Mouse (Mus musculus) thymus, postnatal 4 days (tissue): ENCODE measurements around the gene Clp1.
"Not testable (repeated sequence)": the region's sequence is repeated elsewhere in the genome, so short reads cannot be mapped to it uniquely, and the experiment has no call there.

Source experiments
- DNase-seq: peaks from one replicate; pipeline ENCODE4 v3.0.0; 2021

The Clp1 gene

DNA sequence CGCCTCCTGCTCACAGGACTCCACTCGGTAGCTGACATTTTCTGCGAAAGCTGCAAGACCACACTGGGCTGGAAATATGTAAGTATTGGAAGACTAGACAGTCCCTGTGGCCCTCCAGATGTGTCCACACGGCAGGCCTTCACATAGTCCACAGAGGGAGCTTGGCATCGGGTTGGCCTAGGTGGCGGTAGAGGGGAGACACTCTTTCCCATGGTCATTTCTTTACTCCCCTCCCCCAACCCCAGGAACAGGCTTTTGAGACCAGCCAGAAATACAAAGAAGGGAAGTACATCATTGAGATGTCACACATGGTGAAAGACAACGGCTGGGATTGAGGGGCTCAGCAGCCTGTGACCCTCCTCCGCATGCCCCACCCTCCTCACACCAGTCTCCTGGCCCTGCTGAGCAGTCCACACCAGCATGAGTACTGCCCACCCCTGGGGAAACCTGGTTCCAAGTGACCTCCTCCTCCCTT lies 10.3 kb upstream of the Clp1 start:
- no peak for DNase-seq

DNA sequence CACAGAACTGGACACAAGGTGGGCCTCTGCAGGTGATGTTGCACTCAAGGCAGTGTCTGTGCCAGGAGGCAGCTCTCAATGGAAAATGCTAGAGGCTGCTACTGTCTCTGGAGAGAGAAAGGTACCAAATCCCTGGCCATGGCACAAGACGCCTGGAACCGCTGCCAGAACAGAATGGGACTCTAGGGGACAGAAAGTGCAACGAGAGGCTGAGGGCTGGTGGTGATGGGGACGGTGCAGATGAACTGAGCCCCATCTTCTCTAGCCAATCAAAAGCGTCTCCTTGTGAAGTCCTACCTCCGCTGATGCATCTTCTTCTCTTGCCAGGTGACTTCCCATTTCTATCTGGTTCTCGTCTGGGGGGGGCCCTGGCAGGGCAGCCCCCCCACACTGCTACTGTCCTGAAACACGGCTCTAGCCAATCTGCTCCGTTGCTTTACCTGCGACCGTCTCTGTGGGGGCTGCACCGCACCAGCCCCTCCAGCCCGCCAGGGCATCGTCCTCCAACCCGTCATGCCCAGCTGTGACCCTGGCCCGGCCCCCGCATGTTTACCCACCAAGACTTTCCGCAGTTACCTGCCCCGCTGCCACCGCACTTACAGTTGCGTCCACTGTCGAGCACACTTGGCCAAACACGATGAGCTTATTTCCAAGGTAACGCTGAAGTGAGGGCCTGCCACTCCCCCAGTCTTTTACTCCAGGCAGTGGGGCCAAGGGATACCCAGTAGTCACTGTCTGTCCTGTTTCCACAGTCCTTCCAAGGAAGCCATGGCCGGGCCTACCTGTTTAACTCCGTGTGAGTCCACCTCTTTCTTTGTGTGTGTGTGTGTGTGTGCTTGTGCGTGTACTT lies 9.4 kb upstream of the Clp1 start:
- no peak for DNase-seq

DNA sequence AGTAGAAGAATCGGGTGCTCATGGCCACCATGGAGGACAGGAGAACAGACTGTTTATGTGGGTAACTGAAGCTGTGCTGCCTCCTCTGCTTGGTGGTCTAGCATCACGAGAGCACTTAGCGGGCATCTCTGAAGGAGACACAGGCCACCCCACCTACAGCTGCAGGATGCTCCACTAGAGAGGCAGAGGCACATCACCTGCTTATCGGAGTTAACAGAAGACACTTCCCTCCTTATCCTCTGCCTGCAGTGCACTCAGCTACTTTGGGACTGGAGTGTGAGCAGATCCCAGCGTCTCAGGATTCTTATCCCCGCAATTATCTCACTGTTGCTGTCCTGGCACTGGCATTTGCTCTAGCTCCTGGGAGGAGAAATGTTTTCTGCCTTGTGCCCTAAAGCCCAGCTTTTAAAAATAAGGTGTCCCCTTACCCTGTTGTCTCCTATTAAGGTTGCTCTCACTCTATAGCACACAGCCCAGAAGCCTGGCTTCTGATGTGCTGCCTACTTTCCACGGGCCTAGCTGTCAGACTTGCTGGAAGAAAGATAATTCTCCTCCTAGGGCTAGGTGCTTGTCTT lies 8.3 kb upstream of the Clp1 start:
- no peak for DNase-seq

DNA sequence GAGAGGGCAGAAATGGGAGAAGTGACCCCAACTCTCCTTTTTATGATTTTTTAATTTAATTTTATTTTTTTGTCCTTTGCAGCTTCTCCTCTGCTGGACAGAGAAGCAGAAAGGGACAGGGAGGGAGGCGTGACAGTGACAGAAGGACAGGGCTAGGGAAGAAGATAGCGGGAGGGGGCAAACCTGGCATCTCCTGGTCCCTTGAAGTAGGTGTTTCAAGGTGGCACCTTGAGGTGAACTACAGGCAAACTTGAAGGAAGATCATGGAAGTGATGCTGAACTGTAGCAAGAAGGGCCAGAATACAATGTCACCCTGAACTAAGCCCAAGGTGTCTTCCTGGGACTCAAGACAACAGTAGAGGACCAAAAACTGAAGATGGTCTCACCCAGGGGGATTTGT lies 7.8 kb upstream of the Clp1 start:
- DNase-seq: no peak

DNA sequence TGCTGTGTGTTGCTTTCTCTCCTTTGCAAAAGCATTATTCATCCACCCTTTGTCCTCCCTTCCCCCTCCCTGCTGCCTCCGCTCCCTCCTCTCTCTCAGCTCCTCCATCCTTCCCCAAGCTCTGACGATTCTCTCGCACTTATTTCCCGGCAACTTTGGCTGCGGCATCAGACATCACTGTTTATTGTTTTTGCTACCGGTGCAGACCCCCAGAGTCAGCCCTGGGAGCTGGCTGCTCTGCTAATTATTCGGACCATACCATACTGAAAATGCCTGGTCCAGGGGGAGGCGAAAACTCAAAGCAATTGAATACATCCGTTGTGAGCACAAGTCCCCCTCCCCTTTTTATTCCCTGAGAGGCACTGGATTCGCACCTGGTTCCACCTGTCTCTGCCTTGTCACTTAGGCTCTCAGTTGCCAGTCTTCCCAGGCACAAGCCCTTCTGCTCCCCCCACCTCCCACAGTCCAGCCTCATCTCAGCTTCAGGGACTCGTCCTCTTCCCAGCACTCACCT lies 7.3 kb upstream of the Clp1 start:
- no peak for DNase-seq

DNA sequence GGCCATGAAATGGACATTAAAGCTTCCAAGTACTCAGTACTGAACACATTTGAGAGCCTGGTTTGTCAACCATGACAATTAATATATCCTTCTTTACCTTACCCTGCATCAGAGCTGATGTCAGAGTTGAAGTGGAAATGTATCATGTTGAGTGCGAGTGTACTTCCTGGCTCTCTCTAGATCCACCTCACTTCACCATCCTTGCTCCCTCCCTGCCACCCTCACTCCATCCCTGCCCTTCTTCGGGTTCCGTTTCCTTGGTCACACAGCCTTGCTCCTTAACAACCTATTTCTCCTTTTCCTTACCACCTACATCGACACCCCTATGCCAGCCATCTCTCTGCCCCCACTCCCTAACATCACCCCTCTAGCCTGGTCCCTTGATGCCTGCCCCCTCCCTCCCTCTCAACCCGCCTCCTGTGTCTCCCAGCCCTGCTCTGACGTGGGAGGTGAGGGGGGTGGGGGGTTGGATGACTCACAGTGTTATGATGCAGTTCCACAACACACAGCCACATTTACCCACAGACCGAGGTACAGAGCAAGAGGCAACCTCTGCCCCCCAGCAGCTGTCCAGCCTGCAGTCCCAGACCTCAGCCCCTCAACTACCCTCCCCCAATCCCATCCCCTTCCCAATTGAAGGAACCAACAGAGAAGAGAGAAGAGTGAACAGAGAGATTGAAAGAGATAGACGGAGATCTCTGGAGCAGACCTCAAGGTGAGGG lies 6.6 kb upstream of the Clp1 start, which contains the start of gene Ypel4:
Ypel4 (plus strand) TSS at position 480 of the 722 bp plus-strand sequence.
- DNase-seq: no peak

DNA sequence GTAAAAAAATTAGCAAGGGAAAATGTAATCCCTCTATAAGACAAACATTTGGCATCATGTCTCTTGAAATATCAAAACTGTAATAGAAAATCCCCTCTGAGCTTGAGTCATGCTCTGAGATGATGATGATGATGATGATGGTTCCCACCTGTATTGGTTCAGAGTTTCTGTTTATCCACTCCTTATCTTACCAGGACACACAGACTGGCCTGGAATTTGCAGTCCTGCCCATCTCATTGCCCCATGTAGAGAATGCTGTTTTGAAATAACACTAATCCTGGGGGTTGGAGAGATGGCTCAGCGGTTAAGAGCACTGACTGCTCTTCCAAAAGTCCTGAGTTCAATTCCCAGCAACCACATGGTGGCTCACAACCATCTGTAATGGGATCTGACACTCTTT lies 5.2 kb upstream of the Clp1 start:
- no peak for DNase-seq

DNA sequence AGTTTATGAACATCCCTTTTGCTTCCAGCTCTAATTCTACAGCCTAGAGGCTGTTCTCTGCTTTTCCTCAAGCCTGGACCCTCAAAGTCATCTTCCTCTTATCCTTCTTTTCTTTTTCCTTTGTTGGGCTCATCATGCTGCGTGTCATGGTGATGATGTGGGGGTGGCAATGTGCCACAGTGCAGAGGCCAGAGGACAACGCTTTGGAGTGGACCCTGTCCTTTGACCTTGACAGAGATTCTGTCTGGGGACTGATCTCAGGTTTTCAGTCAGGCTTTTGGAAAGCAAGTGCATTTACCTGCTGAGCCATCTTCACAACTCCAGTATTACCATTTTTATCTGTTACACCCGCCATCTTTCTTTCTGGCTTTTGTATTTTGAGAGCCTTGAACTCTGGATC lies 4.1 kb upstream of the Clp1 start:
- DNase-seq: no peak

DNA sequence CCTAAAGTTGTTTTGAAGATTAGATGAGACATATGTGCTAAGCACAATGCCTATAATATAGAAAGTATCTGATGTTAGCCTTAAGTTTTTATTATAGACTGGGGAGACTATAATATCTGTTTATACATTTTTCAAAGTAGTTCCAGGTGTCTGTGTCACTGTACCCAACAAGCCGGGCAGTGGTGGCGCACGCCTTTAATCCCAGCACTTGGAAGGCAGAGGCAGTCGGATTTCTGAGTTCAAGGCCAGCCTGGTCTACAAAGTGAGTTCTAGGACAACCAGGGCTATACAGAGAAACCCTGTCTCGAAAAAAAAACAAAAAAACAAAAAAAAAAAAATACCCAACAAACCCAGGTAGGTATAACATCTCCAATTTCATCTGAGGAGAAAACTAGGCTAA lies 1.0 kb upstream of the Clp1 start:
- not testable (repeated sequence) for DNase-seq

DNA sequence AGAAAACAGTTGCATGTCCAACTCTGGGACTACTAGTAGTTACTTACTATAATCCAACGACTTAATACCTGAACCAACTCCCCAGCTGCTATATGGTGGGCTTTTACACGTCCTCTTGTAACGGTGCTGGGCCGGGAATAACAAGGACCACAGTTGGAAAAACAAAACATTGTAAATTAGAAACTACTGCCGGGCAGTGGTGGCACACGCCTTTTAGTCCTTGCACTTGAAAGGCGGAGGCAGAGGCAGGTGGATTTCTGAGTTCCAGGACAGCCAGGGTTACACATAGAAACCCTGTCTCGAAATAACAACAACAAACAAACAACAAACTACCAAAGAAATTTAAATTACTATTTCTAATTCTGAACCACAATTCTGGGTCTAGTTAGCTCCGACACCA lies 434 bp downstream of the Clp1 start:
- DNase-seq: no peak

DNA sequence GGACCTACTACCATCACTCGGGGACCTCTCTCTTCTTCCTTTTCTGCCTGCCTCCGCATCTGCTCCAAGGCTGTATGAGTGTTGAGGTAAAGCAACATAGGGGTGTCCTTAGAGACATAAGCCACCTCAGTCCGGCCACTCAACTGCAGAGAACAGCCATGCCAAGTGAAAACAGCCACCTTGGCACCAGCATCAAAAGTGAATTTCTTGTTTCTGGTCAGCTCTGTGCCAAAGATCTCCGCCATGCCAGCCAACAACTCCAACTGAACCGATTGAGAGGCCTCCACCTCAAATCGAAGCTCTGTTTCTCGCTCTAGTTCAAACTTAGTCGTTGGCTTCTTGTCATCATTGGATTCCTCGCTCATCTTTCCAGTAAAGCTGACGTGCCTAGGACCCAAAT lies 1.4 kb downstream of the Clp1 start:
- no peak for DNase-seq

DNA sequence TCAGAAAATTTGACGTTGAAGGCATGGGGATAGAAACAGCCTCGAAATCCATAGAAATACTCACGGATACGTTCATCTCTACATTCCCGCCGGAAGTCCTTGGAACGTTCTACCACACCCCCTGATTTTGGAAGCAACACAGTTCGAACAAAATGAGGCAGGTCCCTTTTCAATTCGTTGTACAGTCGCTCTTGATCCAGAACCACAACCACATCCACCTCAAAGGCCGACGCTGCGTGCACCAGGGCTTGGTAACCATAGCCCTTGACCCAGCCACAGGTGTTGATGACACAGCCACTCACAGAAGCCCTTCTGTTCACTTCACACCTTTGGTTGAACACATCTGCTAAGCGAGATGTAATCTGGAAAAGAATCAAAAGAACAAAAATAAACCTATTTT lies 3.3 kb downstream of the Clp1 start:
- no peak for DNase-seq

DNA sequence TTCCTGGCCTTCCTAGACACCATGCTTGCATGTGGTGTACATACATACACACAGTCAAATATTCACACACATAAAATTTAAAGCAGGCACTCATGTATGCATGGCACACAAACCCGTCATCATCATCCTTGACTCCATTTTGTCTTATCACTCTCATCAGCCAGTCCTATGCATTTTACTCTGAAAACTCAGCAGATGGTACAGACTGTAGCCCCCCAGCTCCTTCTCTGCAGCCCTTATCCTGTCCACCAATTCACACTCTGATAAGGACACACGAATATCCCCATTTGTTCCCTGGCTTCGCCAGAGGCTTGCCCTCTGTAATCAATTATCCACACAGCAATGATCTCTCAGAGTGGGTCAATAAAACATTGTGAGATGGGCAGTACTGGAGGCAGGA lies 6.0 kb downstream of the Clp1 start:
- no peak for DNase-seq

DNA sequence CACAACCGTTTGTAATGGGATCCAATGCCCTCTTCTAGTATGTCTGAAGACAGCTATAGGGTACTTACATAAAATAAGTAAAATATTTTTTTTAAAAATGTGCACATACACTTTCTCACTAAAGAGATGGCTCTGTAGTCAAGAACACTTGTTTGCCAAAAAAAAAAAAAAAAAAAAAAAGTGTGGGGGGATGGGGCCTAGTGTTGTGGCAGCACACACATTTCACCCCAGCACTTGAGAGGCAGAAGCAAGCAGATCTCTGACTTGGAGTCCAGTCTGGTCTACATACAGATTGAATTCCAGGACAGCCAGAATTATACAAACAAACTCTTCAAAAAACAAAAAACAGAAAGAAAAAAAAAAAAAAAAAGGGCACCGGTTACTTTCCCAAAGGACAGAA lies 6.4 kb downstream of the Clp1 start:
- DNase-seq: no peak

DNA sequence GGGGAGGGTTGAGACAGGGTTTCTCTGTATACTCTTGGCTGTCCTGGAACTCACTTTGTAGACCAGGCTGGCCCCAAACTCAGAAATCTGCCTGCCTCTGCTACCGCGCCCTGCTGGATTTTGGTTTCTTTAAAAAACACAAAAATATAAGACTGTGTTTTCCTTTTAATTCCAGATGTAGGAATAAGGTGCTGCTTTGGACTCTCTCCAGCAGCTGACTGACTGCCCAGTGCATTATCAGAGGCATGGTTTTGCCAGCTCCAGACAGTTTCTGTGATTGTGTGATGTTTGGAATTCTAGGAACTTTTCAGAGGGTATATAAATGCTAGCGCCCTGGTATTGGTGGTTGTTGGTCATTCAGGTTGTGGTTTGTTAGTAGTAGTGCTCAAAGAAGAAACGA lies 9.8 kb downstream of the Clp1 start:
- DNase-seq: no peak

DNA sequence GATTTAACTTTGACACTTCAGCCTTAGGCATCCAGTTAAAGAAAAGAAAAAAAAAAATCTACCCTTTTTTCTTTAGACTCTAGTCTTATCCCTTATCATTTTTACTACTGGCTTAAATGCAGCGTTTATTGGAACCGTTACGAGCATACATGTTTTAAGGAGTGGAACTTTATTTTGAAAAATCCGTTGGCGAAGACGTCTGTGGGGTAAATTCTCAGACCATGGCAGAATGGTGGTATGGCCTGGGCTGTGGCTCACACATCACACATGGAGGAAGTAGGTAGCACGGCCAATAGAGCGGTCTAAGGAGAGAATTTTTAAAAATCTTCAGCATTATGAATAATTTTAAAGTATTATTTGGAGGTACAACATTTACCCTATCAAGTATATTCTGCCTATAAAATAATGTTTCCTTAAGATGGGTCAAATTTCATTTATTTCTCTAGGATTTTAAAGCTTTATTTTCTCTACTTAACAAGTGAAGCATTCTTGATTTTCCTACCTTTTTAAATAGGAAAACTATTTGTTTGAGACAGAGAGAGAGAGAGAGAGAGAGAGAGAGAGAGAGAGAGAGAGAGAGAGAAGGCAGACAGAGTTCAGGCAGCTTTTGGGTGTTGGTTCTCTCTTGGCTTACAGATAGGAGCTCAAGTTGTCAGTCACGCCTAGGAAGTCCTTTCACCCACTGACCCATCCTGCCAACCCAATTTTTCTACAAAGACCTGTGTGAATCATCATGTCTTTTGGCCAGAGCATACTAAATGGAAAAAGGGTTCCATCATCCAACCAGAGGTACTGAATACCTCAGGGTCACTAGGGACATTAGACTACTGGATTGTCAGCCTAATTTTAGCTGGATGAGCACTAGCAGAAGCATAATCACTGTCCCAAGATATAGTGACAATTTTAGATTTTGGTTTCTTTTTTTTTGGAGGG lies 10.5 kb downstream of the Clp1 start:
- no peak for DNase-seq

DNA sequence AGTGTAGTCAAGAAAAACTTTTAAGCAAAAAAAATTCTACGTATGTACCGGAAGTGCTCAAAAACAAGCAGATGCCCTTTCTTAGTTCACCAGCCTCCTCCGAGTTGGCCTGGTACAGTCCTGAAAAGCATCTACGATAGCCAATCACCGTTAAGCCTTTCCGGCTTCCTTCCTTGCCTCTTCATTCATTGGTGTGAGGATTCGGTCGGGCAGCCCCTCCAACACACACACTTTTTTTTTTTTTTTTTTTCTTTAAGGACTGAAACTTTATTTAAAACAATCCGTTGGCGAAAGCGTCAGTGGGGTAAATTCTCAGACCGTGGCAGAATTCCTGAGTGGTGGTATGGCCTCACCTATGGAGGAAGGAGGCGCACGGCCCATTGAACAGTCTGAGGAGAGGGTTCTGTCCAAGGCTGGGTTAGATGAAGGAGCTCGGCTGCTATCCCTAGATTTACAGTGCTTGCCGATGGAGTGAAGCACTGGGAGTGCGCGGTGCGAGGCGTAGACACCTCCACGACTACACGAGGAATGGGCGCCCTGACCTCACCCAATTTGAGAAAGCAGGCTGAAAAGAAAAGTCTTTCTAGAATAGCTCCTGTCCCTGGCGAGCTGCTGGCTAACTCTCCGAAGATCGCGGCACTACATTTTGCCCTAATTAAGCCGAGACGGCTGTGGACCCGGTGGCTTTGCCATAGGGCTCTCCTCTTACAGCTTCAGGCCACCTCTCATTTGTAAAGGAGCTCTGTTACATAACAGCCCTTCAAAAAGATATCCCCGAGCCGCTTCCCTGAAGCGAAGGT lies 11.4 kb downstream of the Clp1 start:
- peak; percentile 69 for DNase-seq

DNA sequence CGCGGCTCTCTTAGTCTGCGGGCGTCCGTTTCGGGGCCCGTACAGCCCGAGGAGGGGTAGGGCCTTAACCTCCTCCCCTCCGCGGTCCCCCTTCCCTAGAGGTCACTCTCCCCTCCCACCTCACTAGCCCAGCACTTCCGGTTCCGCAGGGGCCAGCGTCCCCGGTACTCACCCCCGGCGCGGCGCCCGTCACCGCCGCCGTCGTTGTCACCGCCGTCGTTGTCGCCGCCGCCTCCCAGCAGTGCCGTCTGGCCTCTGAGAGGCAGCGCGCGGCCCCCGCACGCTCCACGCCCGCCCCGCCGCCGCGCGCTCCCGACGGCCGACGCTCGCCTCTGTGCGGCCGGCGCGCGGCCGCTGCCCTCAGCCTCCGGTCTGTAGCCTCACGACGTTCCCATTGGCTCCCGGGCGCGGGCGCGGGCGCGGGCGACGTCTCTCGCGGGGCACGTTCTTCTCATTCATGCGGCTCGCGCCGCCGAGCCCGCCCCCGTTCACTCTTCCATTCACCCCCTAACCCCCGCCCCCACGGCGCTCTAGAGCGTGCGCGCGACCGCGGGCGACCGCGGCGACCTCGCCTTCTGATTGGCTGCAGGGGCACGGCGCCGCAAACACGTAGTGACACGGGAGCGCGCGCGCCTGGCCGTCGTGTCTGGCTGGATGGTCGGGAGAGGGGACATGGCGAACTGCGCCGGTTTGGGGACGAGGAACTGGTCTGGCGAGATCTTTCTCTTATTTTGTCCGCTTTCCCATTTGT lies 12.2 kb downstream of the Clp1 start, which contains the start of gene Zdhhc5:
Zdhhc5 (minus strand) TSS at position 370 of the 751 bp plus-strand sequence.
- DNase-seq: peak; percentile 99

DNA sequence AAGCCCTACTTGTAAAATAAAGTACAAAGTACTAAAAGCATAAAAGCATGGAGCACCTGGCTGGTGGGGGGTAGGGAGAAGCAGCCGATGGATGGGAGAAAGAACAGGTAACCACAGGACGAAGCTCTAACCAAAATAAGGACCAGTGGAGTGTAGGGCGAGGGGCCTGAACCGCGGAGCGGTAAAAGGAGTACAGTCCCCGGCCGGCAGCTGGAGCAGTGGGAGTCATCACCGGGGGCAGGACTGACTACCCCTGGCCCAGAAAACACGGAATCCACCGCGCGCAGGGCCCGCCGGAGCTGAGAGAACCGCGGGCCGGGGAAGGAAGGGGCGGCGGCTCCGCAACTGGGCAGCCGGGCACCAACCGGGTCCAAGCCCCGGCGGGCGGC lies 12.7 kb downstream of the Clp1 start:
- no peak for DNase-seq

DNA sequence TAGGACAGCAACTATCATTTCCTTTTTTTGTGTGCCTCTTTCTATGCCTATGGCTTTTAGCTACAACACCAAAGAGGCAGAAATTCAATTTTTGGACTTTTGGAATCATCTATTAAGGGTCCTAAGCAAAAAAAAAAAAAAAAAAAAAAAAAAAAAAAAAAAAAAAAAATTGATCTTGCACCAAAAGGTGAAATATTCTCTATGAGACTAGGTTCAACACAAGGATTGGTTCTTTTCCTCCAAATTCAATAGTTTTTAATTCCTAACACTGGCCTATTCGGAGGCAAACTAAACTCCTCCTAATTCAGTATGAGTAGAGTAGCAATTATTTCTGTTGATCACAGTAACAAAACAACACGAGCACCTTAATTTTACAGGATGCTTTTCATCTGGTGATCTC lies 15.3 kb downstream of the Clp1 start:
- no peak for DNase-seq

DNA sequence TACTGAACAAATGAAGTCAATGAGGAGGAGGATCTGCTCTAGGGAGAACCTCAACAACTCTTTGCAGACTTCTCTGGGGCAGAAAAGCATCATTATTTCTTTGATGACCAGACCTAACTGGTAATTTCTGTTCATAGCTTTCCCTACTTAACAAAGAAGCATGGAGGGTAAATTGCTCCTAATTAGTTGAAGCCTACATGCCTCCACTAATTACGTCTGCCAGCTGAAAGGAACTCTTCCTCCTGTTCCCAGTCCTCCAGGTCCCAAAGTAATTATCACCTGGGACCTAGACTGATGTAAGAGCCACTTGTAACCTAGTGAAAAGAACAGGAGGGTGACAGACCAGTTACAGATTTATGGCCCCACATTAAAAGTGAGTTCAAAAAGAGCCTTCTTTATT lies 19.6 kb downstream of the Clp1 start:
- DNase-seq: no peak
